Mouse (Mus musculus) gonadal fat pad, adult 2 months (tissue): Measurements from ENCODE around the gene Mgst3. TPM values are rescaled to one million over a fixed set of nuclear protein-coding genes. Genes with fewer than 3 reads are reported as not detected.

Experiments
- DNase-seq: peaks from one replicate; pipeline ENCODE4 v3.0.0-alpha.2; 2012; ENCODE audit warnings: low read depth
- polyA plus RNA-seq: library from polyadenylated mRNA; depleted of rRNA; stranded (reverse); fragments of >200 nt; gene quantifications from 2 replicates; pipeline ENCODE4 v1.2.3, GENCODE M21; 2012

Mgst3 gene
- polyA plus RNA-seq, 1 experiment: 380 TPM

DNA sequence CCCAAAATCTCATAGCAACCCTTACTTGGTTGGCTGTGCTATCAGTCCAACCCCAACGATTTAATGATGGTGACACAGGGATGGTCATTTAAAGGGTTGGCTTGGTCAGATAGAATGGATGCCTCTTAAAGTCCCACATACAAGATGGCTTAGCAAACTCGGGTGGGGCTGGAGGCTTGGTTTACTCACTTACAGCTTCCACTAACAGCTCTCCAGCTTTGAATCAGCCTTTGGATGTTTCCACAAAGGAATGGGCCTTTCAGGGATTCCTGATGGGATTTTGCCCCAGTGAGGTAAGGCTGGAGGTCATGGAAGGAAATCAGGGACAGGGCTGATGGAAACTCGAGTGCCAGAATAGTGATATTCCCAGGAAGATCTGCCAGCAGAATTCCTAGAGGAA is 5.8 kb downstream of the Mgst3 start:
- no peak for DNase-seq

GRCm38 (mm10) chr1:167387310-167387709 is 6.3 kb downstream of the Mgst3 start:
- DNase-seq: peak; percentile 99

DNA sequence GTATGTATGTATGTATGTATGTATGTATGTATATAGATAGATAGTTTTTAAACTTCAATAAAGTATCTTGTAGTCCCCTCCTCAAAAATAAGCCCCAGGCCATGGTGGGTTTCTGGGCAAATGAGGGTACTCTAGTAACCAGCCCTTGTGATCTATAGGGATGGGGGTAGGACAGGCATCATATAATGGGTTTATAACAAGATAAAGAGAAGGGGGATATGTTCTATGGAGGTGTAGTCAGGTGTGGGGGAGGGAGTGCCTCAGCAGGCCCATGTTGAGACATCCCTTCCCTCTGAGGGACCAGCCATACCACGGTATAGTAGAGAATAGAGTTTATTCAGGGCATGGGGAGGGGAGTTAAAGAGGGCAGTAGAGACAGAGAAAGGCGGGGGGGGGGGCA is 7.2 kb downstream of the Mgst3 start:
- no peak for DNase-seq

GRCm38 (mm10) chr1:167385636-167386035 is 8.0 kb downstream of the Mgst3 start:
- no peak for DNase-seq

GRCm38 (mm10) chr1:167385211-167385610 is 8.4 kb downstream of the Mgst3 start:
- DNase-seq: no peak

- DNase-seq: no peak
These were observed 9.5 kb downstream of the Mgst3 start for GRCm38 (mm10) chr1:167384156-167384555.

DNA sequence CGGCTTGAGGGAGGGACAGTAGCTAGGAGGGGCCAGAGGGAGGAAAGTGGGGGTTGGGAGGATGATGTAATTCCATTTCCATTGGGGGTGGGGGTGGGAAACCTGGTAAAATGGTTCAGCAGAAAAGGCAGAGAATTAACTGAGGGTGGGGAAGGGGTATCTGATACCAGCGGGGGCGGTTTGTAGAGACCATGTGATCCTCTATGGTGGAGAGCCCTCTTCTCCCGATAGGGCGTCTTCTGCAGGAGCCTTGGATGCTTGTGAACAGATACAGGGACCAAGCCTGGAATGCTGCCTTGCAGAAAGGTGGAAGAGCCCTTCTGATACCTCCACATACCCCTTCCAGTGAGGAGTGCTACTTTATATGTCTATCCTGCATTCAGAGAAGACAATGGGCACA is 10.5 kb downstream of the Mgst3 start:
- DNase-seq: no peak

- no peak for DNase-seq
These were observed 10.9 kb downstream of the Mgst3 start for GRCm38 (mm10) chr1:167382763-167383162.

DNA sequence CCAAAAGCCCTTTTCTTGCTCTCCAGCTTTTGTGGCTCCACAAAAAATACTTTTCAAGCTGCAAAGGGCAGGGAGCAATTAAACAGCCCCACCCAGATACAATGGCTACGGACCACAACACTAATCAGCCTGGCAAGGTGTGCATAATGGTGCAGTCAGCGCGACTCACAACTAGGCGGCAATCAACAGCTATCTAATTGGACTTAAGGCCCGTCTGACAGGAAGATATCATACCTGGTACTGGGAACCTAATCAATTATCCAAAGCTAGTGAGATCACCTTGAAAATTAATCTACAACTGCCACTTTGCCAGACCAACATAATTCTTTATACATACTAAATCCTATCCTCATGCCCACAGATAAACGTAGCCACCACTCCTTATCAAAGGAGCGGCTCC is 11.3 kb downstream of the Mgst3 start:
- DNase-seq: no peak

DNA sequence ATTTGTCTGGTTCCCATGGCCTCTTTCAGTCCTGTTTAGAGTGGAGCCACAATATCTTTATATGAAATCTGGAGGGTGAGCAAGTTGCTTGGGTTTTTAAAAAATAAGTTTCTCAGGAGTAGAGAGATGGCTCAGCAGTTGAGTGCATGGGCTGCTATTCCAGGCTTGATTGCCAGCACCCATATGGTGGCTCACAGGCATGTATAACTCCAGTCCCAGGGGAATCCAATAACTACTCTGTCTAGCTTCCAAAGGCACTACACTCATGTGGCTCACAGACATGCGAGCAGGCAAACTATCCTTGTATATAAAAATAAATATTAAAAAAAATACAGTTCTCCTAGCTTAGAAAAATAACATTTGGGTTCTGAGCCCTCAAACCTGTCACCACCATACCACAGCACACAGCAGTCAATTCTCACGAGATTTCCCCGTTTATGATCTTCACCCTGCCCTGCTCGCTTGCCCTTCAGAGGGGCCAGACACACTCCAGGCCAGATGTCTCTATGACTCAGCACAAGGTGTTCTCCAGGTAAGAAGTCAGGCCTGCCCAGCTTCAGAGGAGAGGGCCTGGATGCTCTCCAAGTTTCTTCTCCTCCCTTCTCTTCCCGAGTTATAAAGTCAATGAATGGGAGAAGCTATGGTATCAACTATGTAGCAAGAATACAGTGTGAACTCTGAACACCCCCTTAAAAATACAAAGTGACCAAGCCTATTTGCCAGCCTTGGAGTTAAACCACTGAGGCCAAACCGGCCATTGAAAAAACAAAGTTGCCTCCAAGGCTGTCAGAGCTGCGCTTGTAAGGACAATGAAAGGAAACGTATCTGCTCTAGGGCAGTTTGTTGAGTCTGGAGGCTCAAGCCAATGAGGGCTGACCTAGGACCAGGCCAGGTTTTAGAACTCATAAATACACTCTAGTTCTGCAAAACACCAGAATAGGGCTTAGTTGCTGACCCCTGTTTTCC is 12.3 kb downstream of the Mgst3 start:
- DNase-seq: no peak

GRCm38 (mm10) chr1:167380223-167380622 is 13.4 kb downstream of the Mgst3 start:
- DNase-seq: no peak

GRCm38 (mm10) chr1:167379751-167380150 is 13.9 kb downstream of the Mgst3 start:
- no peak for DNase-seq

DNA sequence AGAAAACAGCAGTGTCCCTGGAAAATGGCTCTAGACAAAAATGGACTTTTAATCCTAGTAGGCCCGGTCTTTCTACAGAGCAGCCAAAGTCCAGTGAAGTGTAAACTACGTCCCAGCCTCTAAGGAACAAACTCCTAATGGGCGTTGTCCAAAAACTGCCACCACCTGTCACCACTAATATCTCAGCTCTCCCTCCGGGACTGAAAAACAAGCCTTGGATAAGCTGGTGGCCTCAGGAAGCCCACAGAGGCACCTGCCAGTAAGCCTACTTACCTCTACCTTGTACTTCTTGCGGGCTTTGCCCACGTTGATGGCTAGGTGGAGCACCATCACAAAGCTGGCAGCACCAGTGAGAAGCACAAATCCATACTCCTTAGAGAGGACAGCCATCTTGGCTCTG is 15.6 kb downstream of the Mgst3 start:
- no peak for DNase-seq

GRCm38 (mm10) chr1:167374942-167375341 is 18.7 kb downstream of the Mgst3 start:
- no peak for DNase-seq

GRCm38 (mm10) chr1:167374003-167374784 is 19.4 kb downstream of the Mgst3 start:
- no peak for DNase-seq

GRCm38 (mm10) chr1:167372739-167373138 is 20.9 kb downstream of the Mgst3 start:
- DNase-seq: no peak

DNA sequence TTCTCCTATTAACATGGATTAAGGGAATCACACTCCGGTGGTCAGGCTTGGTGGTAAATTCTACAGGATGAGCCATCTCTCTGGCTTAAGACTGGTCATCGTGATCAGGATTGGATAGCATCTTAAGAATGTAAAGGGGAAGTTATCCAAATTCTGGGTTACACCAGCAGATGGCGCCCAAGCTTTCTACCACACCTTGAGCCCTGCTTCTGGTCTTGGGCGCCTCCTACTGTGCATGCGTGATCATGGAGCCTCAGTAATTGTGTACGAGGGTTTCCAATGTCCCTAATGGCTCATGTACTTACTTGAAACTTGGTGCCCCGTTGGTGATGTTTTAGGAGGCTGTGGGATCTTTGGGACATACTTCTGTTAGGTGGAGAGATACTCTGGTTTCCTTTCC is 23.7 kb downstream of the Mgst3 start:
- DNase-seq: no peak

DNA sequence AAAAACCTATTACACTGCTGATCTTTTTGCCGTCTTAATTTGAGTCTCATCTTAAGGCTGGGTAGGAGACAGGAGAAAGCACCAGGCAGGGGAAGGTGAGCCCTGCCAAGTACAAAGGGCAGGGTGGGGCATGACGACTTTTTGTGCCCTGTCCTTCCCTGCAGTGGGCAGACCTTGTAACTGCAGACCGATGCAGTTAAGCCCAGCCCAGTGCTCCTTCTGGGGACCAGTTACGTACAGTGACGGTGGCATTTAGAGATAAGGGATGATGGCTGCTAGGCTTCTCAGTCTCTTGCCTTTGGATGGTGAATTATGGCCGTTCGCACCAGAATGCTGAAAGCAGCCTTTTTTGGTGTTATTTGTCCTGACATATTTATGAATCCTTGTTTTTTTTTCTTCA is 25.1 kb downstream of the Mgst3 start:
- DNase-seq: no peak

DNA sequence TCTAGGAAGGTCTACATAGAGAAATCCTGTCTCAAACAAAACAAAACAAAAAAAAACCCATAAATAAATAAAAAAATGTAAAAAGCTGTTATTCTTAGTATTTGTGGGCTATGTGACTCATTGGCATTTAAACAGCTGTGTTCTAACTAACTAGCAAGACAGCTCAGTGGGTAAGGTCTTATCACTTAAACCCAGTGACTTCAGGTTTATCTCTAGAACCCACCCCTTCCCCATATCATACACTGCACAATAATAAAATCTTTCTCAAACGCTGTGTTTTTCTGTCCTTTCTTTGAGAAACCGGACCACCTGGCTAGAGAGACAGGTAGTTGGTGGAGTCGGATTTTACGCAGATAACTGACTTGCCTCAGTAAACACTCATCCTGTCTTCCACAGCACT is 25.6 kb downstream of the Mgst3 start:
- DNase-seq: no peak

DNA sequence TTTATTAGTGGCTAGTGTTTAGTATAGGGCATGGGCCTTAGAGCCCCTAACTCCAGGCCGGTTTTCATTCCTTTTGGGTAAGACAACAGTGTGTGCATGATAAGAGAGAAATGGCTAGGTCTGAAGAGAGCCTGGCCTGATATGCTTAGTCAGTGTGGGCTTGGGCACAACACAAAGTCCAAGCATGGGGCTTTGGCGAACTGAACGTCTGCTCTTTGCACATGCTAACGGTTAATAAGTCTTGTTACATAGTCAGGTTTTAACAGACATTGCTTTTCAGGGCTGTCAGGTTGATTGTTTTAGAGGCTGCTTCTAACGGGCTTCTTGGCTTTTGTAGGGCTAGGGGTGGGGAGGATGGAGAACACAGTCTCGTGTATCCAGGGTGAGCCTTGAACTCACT is 27.0 kb downstream of the Mgst3 start:
- DNase-seq: no peak

GRCm38 (mm10) chr1:167365808-167366207 is 27.8 kb downstream of the Mgst3 start:
- no peak for DNase-seq

GRCm38 (mm10) chr1:167363322-167363721 is 30.3 kb downstream of the Mgst3 start:
- DNase-seq: no peak

GRCm38 (mm10) chr1:167362819-167363218 is 30.8 kb downstream of the Mgst3 start:
- no peak for DNase-seq
